ENCODE assay signal across 8 mouse cellular contexts in the genomic region with DNA sequence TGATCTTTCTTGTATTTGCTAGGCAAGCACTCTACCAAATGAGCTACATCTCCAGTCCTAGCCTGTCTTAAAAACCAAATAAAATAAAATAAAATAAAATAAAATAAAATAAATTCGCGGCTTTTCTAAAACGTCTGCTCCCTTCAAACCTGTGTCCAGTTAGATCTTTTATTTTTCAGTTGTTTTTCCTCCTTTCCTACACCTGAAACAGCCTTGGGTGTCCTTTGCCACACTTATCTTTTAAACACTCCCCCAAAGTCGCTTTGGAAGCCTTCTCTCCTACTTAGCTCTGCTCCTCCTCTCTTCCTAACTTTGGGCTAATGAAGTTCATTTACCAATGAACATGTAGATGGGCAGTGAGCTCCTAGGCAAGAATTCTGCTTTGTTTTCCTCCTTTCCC. TPM values are rescaled to one million over a fixed set of nuclear protein-coding genes. Genes with fewer than 3 reads are reported as not detected.
DNase-seq lines count a peak whose midpoint lies in the region; ATAC-seq lines count a peak whose summit lies in the region.

A gene (plus strand): TSS at position 301 of the 400 bp plus-strand sequence.

- peak within 1 kb of the TSS; percentile 72 for H3K9ac ChIP-seq in hindbrain, embryonic 14.5 days
- peak within 1 kb of the TSS; percentile 57 for H3K9ac ChIP-seq in liver, embryonic 16.5 days (ENCODE audit: low read depth, low read length)

- peak within 1 kb of the TSS; percentile 73 for H3K27ac ChIP-seq in hindbrain, embryonic 14.5 days
- H3K27ac ChIP-seq in liver, embryonic 16.5 days (ENCODE audit: low read length), result peak within 1 kb of the TSS; percentile 84

- peak within 1 kb of the TSS; percentile 64 for H3K4me3 ChIP-seq in erythroblast, embryonic 14.5 days (replicated peaks)
- H3K4me3 ChIP-seq in hindbrain, embryonic 14.5 days (replicated peaks; ENCODE audit: low read length), result peak within 1 kb of the TSS; percentile 56
- H3K4me3 ChIP-seq in liver, embryonic 16.5 days (ENCODE audit: low read depth, low read length), result peak within 1 kb of the TSS; percentile 65

- no peaks in the 10 kb centered on the region for H3K36me3 ChIP-seq in erythroblast, embryonic 14.5 days (ENCODE audit: control insufficient read depth)
- H3K36me3 ChIP-seq in hindbrain, embryonic 14.5 days (replicated peaks; ENCODE audit: control insufficient read depth, insufficient read depth), result no peaks in the 10 kb centered on the region
- H3K36me3 ChIP-seq in liver, embryonic 16.5 days (ENCODE audit: control insufficient read depth, insufficient read depth), result no peaks in the 10 kb centered on the region

- peaks cover 14% of the 10 kb centered on the region for H3K4me1 ChIP-seq in erythroblast, embryonic 14.5 days (ENCODE audit: control insufficient read depth)
- H3K4me1 ChIP-seq in hindbrain, embryonic 14.5 days (replicated peaks; ENCODE audit: control insufficient read depth, insufficient read depth, low read length), result no peaks in the 10 kb centered on the region
- no peaks in the 10 kb centered on the region for H3K4me1 ChIP-seq in liver, embryonic 16.5 days (ENCODE audit: control insufficient read depth, low read depth, low read length)

- 32% methylated on average over 4 of the region's 4 CpGs for WGBS in hindbrain, embryonic 14.5 days
- WGBS in liver, embryonic 16.5 days (ENCODE audit: insufficient replicate concordance), result 20% methylated on average over 4 of the region's 4 CpGs

- no peak for DNase-seq in frontal cortex, postnatal 10 days (ENCODE audit: low spot score in 2 of 2)
- no peak for DNase-seq in hindbrain, embryonic 14.5 days (ENCODE audit: low spot score)
- no peak for DNase-seq in retina, embryonic 14.5 days (ENCODE audit: low spot score)
- no peak for DNase-seq in retina, postnatal 1 day

- H3K9me3 ChIP-seq in erythroblast, embryonic 14.5 days (ENCODE audit: control insufficient read depth, low read length), result no peaks in the 10 kb centered on the region; the same call in 1 of the 2 replicates
- H3K9me3 ChIP-seq in hindbrain, embryonic 14.5 days (ENCODE audit: control insufficient read depth, low read length), result no peaks in the 10 kb centered on the region
- H3K9me3 ChIP-seq in liver, embryonic 16.5 days (replicated peaks; ENCODE audit: control insufficient read depth, low read length), result no peaks in the 10 kb centered on the region

- peaks cover 5% of the 10 kb centered on the region for H3K27me3 ChIP-seq in erythroblast, embryonic 14.5 days (ENCODE audit: control insufficient read depth)
- H3K27me3 ChIP-seq in hindbrain, embryonic 14.5 days (ENCODE audit: control insufficient read depth, insufficient read depth, low read length), result no peaks in the 10 kb centered on the region
- peaks cover 2% of the 10 kb centered on the region; the same call in 1 of the 2 replicates for H3K27me3 ChIP-seq in liver, embryonic 16.5 days (ENCODE audit: control insufficient read depth, insufficient read depth, low read depth, low read length)

- peak; percentile 10; the same call in 1 of the 2 replicates for ATAC-seq in frontal cortex, adult (ENCODE audit: low TSS enrichment)
- no peak for ATAC-seq in CD4-positive, CD25-positive, alpha-beta regulatory T cell, adult 4 months
- no peak for ATAC-seq in hindbrain, embryonic 14.5 days (ENCODE audit: low FRiP score)
- no peak for ATAC-seq in liver, embryonic 16.5 days (ENCODE audit: low read depth)

- peak within 1 kb of the TSS; percentile 64 for H3K4me2 ChIP-seq in hindbrain, embryonic 14.5 days (replicated peaks)
- H3K4me2 ChIP-seq in liver, embryonic 16.5 days (ENCODE audit: low read depth, low read length), result peak within 1 kb of the TSS; percentile 71

RNA-seq across cellular contexts. Expression of the gene that starts here (rescaled TPM):
- 100 to 1,000 TPM; 208 to 219 TPM for polyA plus RNA-seq in CD4-positive, CD25-positive, alpha-beta regulatory T cell, adult 4 months (2017; shearing (Covaris generic))
- not detected in 2 replicates for polyA plus RNA-seq in erythroblast, embryonic 14.5 days (2012)
- 97.1 and 107 TPM in 2 replicates for polyA plus RNA-seq in hindbrain, embryonic 14.5 days (2014; fragmentation: Nextera tagmentation; extraction: Ambion mirVana)
- 45.8 and 51.5 TPM in 2 replicates for polyA plus RNA-seq in liver, embryonic 16.5 days (2015; fragmentation: Nextera tagmentation; extraction: Ambion mirVana)

Comparison
In these comparisons a context has a peak if more than half of its experiments do, and no peak if none do; other contexts are left out.
1. RNA of the gene that starts here (polyA plus RNA-seq): 208 to 219 TPM in CD4-positive, CD25-positive, alpha-beta regulatory T cell, adult 4 months, 97.1 to 107 TPM in hindbrain, embryonic 14.5 days and 45.8 to 51.5 TPM in liver, embryonic 16.5 days; not detected in erythroblast, embryonic 14.5 days; every median in the first group is over 10 times any median in the second.
2. Peak in every context shown above with its lines, with median percentiles within 50 percentile points of each other: H3K4me3 ChIP-seq.